In genomic region chr5:125039377-125040027, GRCm38 (mm10) we compare ENCODE assay signal across 11 mouse cellular contexts. TPM values are rescaled to one million over a fixed set of nuclear protein-coding genes. Genes with fewer than 3 reads are reported as not detected.
A peak's percentile ranks its signal among the peaks of the same experiment; 100 is the strongest.
DNase-seq lines count a peak whose midpoint lies in the region; ATAC-seq lines count a peak whose summit lies in the region.
"Had no signal": no experiment of that assay in that cellular context is flagged by ENCODE, and none has a peak within 500 bp of the region (broad histone marks: within the 10 kb centered on the region; RNA-seq: fewer than 3 reads in every experiment).

No protein-coding gene starts in this region.

- no peak overlapping the region for H3K4me3 ChIP-seq in hindbrain, embryonic 13.5 days
- H3K4me3 ChIP-seq in hindbrain, embryonic 11.5 days (ENCODE audit: low read depth, low read length) = no peak overlapping the region
- H3K4me3 ChIP-seq: forebrain, embryonic 10.5 days had no signal

- H3K9ac ChIP-seq in hindbrain, embryonic 13.5 days = no peak overlapping the region
- no peak overlapping the region for H3K9ac ChIP-seq in hindbrain, embryonic 11.5 days (ENCODE audit: low read depth, low read length)
- H3K9ac ChIP-seq: liver, embryonic 14.5 days had no signal

- peaks cover 85% of the 10 kb centered on the region for H3K36me3 ChIP-seq in hindbrain, embryonic 13.5 days
- 0 out of 2 replicates have a peak, but pooled peaks cover 12% of the 10 kb centered on the region for H3K36me3 ChIP-seq in hindbrain, embryonic 11.5 days (ENCODE audit: control insufficient read depth, insufficient read depth, low read length)

- no peak overlapping the region for H3K4me2 ChIP-seq in hindbrain, embryonic 13.5 days
- H3K4me2 ChIP-seq in hindbrain, embryonic 11.5 days (replicated peaks; ENCODE audit: low read depth, low read length) = no peak overlapping the region

- H3K27ac ChIP-seq in hindbrain, embryonic 13.5 days = 0 out of 2 replicates have a peak overlapping the region, but pooled peaks have one; percentile 30
- no peak overlapping the region for H3K27ac ChIP-seq in hindbrain, embryonic 11.5 days (ENCODE audit: low read depth, low read length)
- H3K27ac ChIP-seq: liver, embryonic 14.5 days had no signal

- H3K4me1 ChIP-seq in hindbrain, embryonic 13.5 days (replicated peaks) = peaks cover 31% of the 10 kb centered on the region
- H3K4me1 ChIP-seq in hindbrain, embryonic 11.5 days (replicated peaks; ENCODE audit: control insufficient read depth, insufficient read depth, low read length) = no peaks in the 10 kb centered on the region

- ATAC-seq in hindbrain, embryonic 13.5 days (ENCODE audit: low FRiP score) = no peak
- no peak for ATAC-seq in hindbrain, embryonic 11.5 days (ENCODE audit: low FRiP score)

- no peaks in the 10 kb centered on the region for H3K27me3 ChIP-seq in hindbrain, embryonic 13.5 days
- H3K27me3 ChIP-seq in hindbrain, embryonic 11.5 days (ENCODE audit: control insufficient read depth, insufficient read depth, low read length) = no peaks in the 10 kb centered on the region

- H3K9me3 ChIP-seq in hindbrain, embryonic 13.5 days = no peaks in the 10 kb centered on the region
- H3K9me3 ChIP-seq in hindbrain, embryonic 11.5 days (ENCODE audit: control insufficient read depth, low read length) = no peaks in the 10 kb centered on the region
- H3K9me3 ChIP-seq: forebrain, embryonic 10.5 days had no signal

- WGBS in hindbrain, embryonic 13.5 days = 92% methylated on average over 8 of the region's 8 CpGs
- 95% methylated on average over 8 of the region's 8 CpGs for WGBS in hindbrain, embryonic 11.5 days

- peak; percentile 72 for DNase-seq in adrenal gland, adult 2 months
- no peak for DNase-seq in adrenal gland, adult 18-20 months (ENCODE audit: low spot score in 2 of 2)
- DNase-seq in hindbrain, embryonic 11.5 days (ENCODE audit: low spot score) = no peak
- peak; percentile 61 for DNase-seq in adrenal gland, postnatal 14 days
- peak; percentile 57 to 67 for DNase-seq in cerebellum, postnatal 14 days
- no peak for DNase-seq in lung, postnatal 25 days (ENCODE audit: low spot score)
- no peak for DNase-seq in yolk sac, embryonic 10.5 days (ENCODE audit: low spot score)
- DNase-seq: right cerebral cortex, postnatal 14 days had no signal

RNA-seq across cellular contexts. Expression of gene Rflna, which starts 36.5 kb away (rescaled TPM):
- 1 to 10 TPM; 4.6 to 5.6 TPM for total RNA-seq in adrenal gland, adult 2 months (2021)
- 18.7 and 21.1 TPM in 2 replicates for polyA plus RNA-seq in adrenal gland, adult 2 months (2012; rRNA removed)
- 1 to 10 TPM; 2.9 to 6.3 TPM for total RNA-seq in adrenal gland, adult 18-20 months (2021)
- polyA plus RNA-seq in hindbrain, embryonic 13.5 days (2015; fragmentation: Nextera tagmentation; extraction: Ambion mirVana) = 5.9 and 8.3 TPM in 2 replicates
- 7.8 and 9.2 TPM in 2 replicates for polyA plus RNA-seq in hindbrain, embryonic 11.5 days (2014; fragmentation: Nextera tagmentation; extraction: Ambion mirVana)
- total RNA-seq in adrenal gland, postnatal 14 days (2021) = 3.7 and 5.3 TPM in 2 replicates

Comparison
In these comparisons a context has a peak if more than half of its experiments do, and no peak if none do; other contexts are left out.
1. DNase-seq: peak in adrenal gland, adult 2 months (single experiment), adrenal gland, postnatal 14 days (single experiment) and cerebellum, postnatal 14 days (2 of 2); none in adrenal gland, adult 18-20 months (0 of 2), hindbrain, embryonic 11.5 days (single experiment), lung, postnatal 25 days (single experiment) and yolk sac, embryonic 10.5 days (single experiment).